Comparison of ENCODE assay signal across 7 mouse cellular contexts in the genomic region with DNA sequence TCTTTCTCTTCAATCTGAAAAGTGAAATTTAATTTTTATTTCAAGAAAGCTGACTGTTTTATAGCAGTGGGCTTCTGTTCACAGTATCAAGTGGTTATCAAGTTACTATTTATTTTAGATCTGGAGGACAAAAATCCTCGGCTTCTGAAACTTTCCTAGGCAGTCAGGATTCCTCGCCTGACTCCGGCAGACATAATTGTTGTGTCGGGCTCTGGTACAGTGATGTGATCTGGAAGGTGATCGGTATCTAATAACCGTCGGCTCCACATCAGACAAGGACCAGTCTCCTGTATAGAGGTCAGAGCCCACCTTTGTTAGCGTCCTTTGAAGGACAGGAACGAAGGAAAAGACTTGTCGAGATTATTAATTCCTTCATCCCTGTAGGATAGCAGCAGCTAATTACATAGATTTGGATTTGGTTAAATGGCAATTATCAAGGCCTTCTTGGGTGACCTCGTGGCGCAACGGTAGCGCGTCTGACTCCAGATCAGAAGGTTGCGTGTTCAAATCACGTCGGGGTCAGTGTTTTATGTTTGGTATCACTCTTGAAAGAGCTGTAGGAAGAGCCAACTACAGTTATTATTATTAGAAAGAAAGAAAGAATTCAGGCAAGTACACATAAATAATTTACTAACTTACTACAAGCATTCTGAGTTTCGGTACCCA. TPM values are rescaled to one million over a fixed set of nuclear protein-coding genes. Genes with fewer than 3 reads are reported as not detected.
DNase-seq lines count a peak whose midpoint lies in the region; ATAC-seq and TF ChIP-seq lines count a peak whose summit lies in the region.

No protein-coding gene starts in this region.

- H3K4me1 ChIP-seq in lung, embryonic 16.5 days (replicated peaks; ENCODE audit: control insufficient read depth, insufficient read depth, low read length) = peaks cover 15% of the 10 kb centered on the region; the same call in 1 of the 2 replicates
- peaks cover 15% of the 10 kb centered on the region for H3K4me1 ChIP-seq in bone marrow macrophage, adult 2 months (ENCODE audit: control insufficient read depth, insufficient read depth, low read length)
- no peaks in the 10 kb centered on the region for H3K4me1 ChIP-seq in forebrain, embryonic 14.5 days (ENCODE audit: control insufficient read depth, insufficient read depth, low read length)
- 0 out of 2 replicates have a peak, but pooled peaks cover 6% of the 10 kb centered on the region for H3K4me1 ChIP-seq in midbrain, embryonic 16.5 days (ENCODE audit: control insufficient read depth, insufficient read depth, low read length)

- WGBS in lung, embryonic 16.5 days = 5% methylated on average over 19 of the region's 19 CpGs
- WGBS in forebrain, embryonic 14.5 days = 3% methylated on average over 19 of the region's 19 CpGs
- 4% methylated on average over 19 of the region's 19 CpGs for WGBS in midbrain, embryonic 16.5 days

- peak overlapping the region; percentile 60 for H3K4me2 ChIP-seq in lung, embryonic 16.5 days (ENCODE audit: low read depth, low read length)
- peak overlapping the region; percentile 38 for H3K4me2 ChIP-seq in forebrain, embryonic 14.5 days (ENCODE audit: low read length)
- H3K4me2 ChIP-seq in midbrain, embryonic 16.5 days (ENCODE audit: low read length) = peak overlapping the region; percentile 43

- no peak overlapping the region for H3K9ac ChIP-seq in lung, embryonic 16.5 days (ENCODE audit: low read length)
- H3K9ac ChIP-seq in forebrain, embryonic 14.5 days (ENCODE audit: low read length) = no peak overlapping the region
- no peak overlapping the region for H3K9ac ChIP-seq in midbrain, embryonic 16.5 days (ENCODE audit: low read depth, low read length)

- no peak for DNase-seq in lung, adult 18-20 months
- DNase-seq in forebrain, embryonic 14.5 days (ENCODE audit: low spot score) = no peak
- DNase-seq in layer of hippocampus, postnatal 10 days (ENCODE audit: low spot score in 2 of 2) = peak; percentile 36 to 62
- no peak for DNase-seq in spleen, adult 12 weeks (ENCODE audit: low spot score)

- ATAC-seq in lung, embryonic 16.5 days (ENCODE audit: low read depth) = no peak
- 0 out of 2 replicates have a peak, but pooled peaks have one; percentile 22 for ATAC-seq in forebrain, embryonic 14.5 days
- no peak for ATAC-seq in midbrain, embryonic 16.5 days

- no peaks in the 10 kb centered on the region for H3K36me3 ChIP-seq in lung, embryonic 16.5 days (ENCODE audit: control insufficient read depth, insufficient read depth, low read length)
- no peaks in the 10 kb centered on the region for H3K36me3 ChIP-seq in forebrain, embryonic 14.5 days (ENCODE audit: control insufficient read depth, insufficient read depth, low read length)
- H3K36me3 ChIP-seq in midbrain, embryonic 16.5 days (ENCODE audit: control insufficient read depth, insufficient read depth, low read length) = no peaks in the 10 kb centered on the region

- H3K27ac ChIP-seq in lung, embryonic 16.5 days (ENCODE audit: low read length) = no peak overlapping the region
- H3K27ac ChIP-seq in bone marrow macrophage, adult 2 months (ENCODE audit: insufficient read depth, low read depth, low read length) = no peak overlapping the region
- no peak overlapping the region for H3K27ac ChIP-seq in forebrain, embryonic 14.5 days (ENCODE audit: low read depth, low read length)
- H3K27ac ChIP-seq in midbrain, embryonic 16.5 days (ENCODE audit: low read length) = no peak overlapping the region

- TF ChIP-seq CTCF in bone marrow macrophage, adult 2 months (IDR thresholded peaks at IDR 0.05; ENCODE audit: low read depth, low read length) = no peak

- TF ChIP-seq POLR2A in bone marrow macrophage, adult 2 months (IDR thresholded peaks at IDR 0.05; ENCODE audit: borderline replicate concordance, low read depth, low read length) = no peak

- no peaks in the 10 kb centered on the region for H3K27me3 ChIP-seq in lung, embryonic 16.5 days (ENCODE audit: control insufficient read depth, insufficient read depth, low read depth, low read length)
- H3K27me3 ChIP-seq in forebrain, embryonic 14.5 days (replicated peaks; ENCODE audit: control insufficient read depth, insufficient read depth, low read length) = no peaks in the 10 kb centered on the region
- H3K27me3 ChIP-seq in midbrain, embryonic 16.5 days (ENCODE audit: control insufficient read depth, insufficient read depth, low read depth, low read length) = peaks cover 8% of the 10 kb centered on the region; the same call in 1 of the 2 replicates

- no peaks in the 10 kb centered on the region for H3K9me3 ChIP-seq in lung, embryonic 16.5 days (ENCODE audit: control insufficient read depth, low read length)
- no peaks in the 10 kb centered on the region for H3K9me3 ChIP-seq in forebrain, embryonic 14.5 days (replicated peaks; ENCODE audit: control insufficient read depth, low read length)
- H3K9me3 ChIP-seq in midbrain, embryonic 16.5 days (replicated peaks; ENCODE audit: control insufficient read depth, low read length, poor library complexity, severe bottlenecking) = no peaks in the 10 kb centered on the region

- H3K4me3 ChIP-seq in lung, embryonic 16.5 days (ENCODE audit: low read length) = peak overlapping the region; percentile 41
- peak overlapping the region; percentile 40; the same call in 1 of the 2 replicates for H3K4me3 ChIP-seq in bone marrow macrophage, adult 2 months (ENCODE audit: insufficient read depth, low read length)
- H3K4me3 ChIP-seq in forebrain, embryonic 14.5 days (ENCODE audit: low read depth, low read length) = 0 out of 2 replicates have a peak overlapping the region, but pooled peaks have one; percentile 9
- peak overlapping the region; percentile 31 for H3K4me3 ChIP-seq in midbrain, embryonic 16.5 days (ENCODE audit: low read depth, low read length)

RNA-seq across cellular contexts. Expression of gene Btn2a2, which starts 9.1 kb away (rescaled TPM):
- 0.20 and 0.28 TPM in 2 replicates for polyA plus RNA-seq in lung, embryonic 16.5 days (2015; fragmentation: Nextera tagmentation; extraction: Ambion mirVana)
- polyA plus RNA-seq in bone marrow macrophage, adult 2 months (2012; ENCODE audit: insufficient read depth, insufficient read length, missing spikeins) = not detected in 2 replicates
- 0.10 TPM in 1 of 2 replicates, not detected in the other for polyA plus RNA-seq in forebrain, embryonic 14.5 days (2014; fragmentation: Nextera tagmentation; extraction: Ambion mirVana)
- total RNA-seq in layer of hippocampus, postnatal 10 days (2021) = under 1 TPM; 0.53 to 0.58 TPM
- polyA plus RNA-seq in midbrain, embryonic 16.5 days (2015; fragmentation: Nextera tagmentation; extraction: Ambion mirVana) = 0.15 TPM in 1 of 2 replicates, not detected in the other

RNA-seq across cellular contexts. Expression of gene Btn1a1, which starts 32.1 kb away (rescaled TPM):
- 0.06 and 0.10 TPM in 2 replicates for polyA plus RNA-seq in lung, embryonic 16.5 days (2015; fragmentation: Nextera tagmentation; extraction: Ambion mirVana)
- polyA plus RNA-seq in bone marrow macrophage, adult 2 months (2012; ENCODE audit: insufficient read depth, insufficient read length, missing spikeins) = not detected in 2 replicates
- 0.22 TPM in 1 of 2 replicates, not detected in the other for polyA plus RNA-seq in forebrain, embryonic 14.5 days (2014; fragmentation: Nextera tagmentation; extraction: Ambion mirVana)
- total RNA-seq in layer of hippocampus, postnatal 10 days (2021) = not detected
- polyA plus RNA-seq in midbrain, embryonic 16.5 days (2015; fragmentation: Nextera tagmentation; extraction: Ambion mirVana) = 0.10 and 0.31 TPM in 2 replicates

RNA-seq across cellular contexts. Expression of gene Hist1h4h, which starts 33.1 kb away (rescaled TPM):
- 4.3 and 8.4 TPM in 2 replicates for polyA plus RNA-seq in lung, embryonic 16.5 days (2015; fragmentation: Nextera tagmentation; extraction: Ambion mirVana)
- polyA plus RNA-seq in bone marrow macrophage, adult 2 months (2012; ENCODE audit: insufficient read depth, insufficient read length, missing spikeins) = 2.5 and 3.1 TPM in 2 replicates
- 4.3 and 7.1 TPM in 2 replicates for polyA plus RNA-seq in forebrain, embryonic 14.5 days (2014; fragmentation: Nextera tagmentation; extraction: Ambion mirVana)
- total RNA-seq in layer of hippocampus, postnatal 10 days (2021) = 100 to 1,000 TPM; 280 to 315 TPM
- polyA plus RNA-seq in midbrain, embryonic 16.5 days (2015; fragmentation: Nextera tagmentation; extraction: Ambion mirVana) = 1.5 and 3.0 TPM in 2 replicates

RNA-seq across cellular contexts. Expression of gene Hist1h2af, which starts 35.9 kb away (rescaled TPM):
- 7.1 and 8.0 TPM in 2 replicates for polyA plus RNA-seq in lung, embryonic 16.5 days (2015; fragmentation: Nextera tagmentation; extraction: Ambion mirVana)
- 42.5 and 76.9 TPM in 2 replicates for polyA plus RNA-seq in bone marrow macrophage, adult 2 months (2012; ENCODE audit: insufficient read depth, insufficient read length, missing spikeins)
- polyA plus RNA-seq in forebrain, embryonic 14.5 days (2014; fragmentation: Nextera tagmentation; extraction: Ambion mirVana) = 1.9 and 4.4 TPM in 2 replicates
- 10 to 100 TPM; 45.7 to 51.3 TPM for total RNA-seq in layer of hippocampus, postnatal 10 days (2021)
- polyA plus RNA-seq in midbrain, embryonic 16.5 days (2015; fragmentation: Nextera tagmentation; extraction: Ambion mirVana) = not detected in 2 replicates

RNA-seq across cellular contexts. Expression of gene Hist1h3g, which starts 37.4 kb away (rescaled TPM):
- polyA plus RNA-seq in lung, embryonic 16.5 days (2015; fragmentation: Nextera tagmentation; extraction: Ambion mirVana) = 5.6 and 6.2 TPM in 2 replicates
- polyA plus RNA-seq in bone marrow macrophage, adult 2 months (2012; ENCODE audit: insufficient read depth, insufficient read length, missing spikeins) = not detected in 2 replicates
- polyA plus RNA-seq in forebrain, embryonic 14.5 days (2014; fragmentation: Nextera tagmentation; extraction: Ambion mirVana) = 2.2 and 5.3 TPM in 2 replicates
- 10 to 100 TPM; 19.1 to 19.9 TPM for total RNA-seq in layer of hippocampus, postnatal 10 days (2021)
- not detected in 2 replicates for polyA plus RNA-seq in midbrain, embryonic 16.5 days (2015; fragmentation: Nextera tagmentation; extraction: Ambion mirVana)

Comparison
In these comparisons a context has a peak if more than half of its experiments do, and no peak if none do; other contexts are left out.
1. DNase-seq: peak in layer of hippocampus, postnatal 10 days (2 of 2); none in lung, adult 18-20 months (0 of 2), forebrain, embryonic 14.5 days (single experiment) and spleen, adult 12 weeks (single experiment).
2. Peak in every context shown above with its lines, with median percentiles within 50 percentile points of each other: H3K4me2 ChIP-seq and H3K4me3 ChIP-seq.